Mouse (Mus musculus) heart, adult 2 months (tissue): Measurements from ENCODE around the gene Eya2.

Experiments
- CTCF ChIP-seq: fragments of 200-600 bp; IDR thresholded peaks from 2 replicates; pipeline ENCODE4 v1.8.1; 2022; ENCODE audit warnings: antibody characterized with exemption, mild to moderate bottlenecking, moderate library complexity
- EP300 ChIP-seq: fragments of 200-500 bp; IDR thresholded peaks from 2 replicates; pipeline ENCODE4 v1.6.1; 2011; ENCODE audit warnings: low read depth, low read length, control low read depth; ENCODE audit not compliant: insufficient read depth
- POLR2A ChIP-seq: fragments of 200-500 bp; IDR thresholded peaks from 2 replicates; pipeline ENCODE4 v1.6.1; 2011; ENCODE audit warnings: mild to moderate bottlenecking, low read depth, low read length, control low read depth; ENCODE audit not compliant: insufficient read depth

DNA sequence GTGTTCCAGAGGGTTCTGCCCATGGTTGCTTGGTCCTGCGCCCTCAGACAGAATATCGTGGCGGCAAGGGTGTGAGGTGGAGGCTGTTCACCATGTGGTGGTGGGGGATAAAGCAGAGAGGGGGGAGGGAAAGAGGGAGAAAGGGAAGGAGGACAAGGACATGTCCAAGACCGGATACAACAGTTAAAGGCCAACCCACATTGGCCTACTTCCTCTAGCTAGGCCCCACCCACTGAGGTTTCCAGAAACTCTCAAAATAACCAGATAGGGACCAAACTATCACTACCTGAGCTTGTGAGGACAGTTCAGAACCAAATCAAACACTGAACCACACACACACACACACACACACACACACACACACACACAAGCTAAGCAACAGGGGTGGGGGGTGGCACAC is 157.9 kb downstream of the Eya2 start:
- no peak for TF ChIP-seq POLR2A
- TF ChIP-seq CTCF = no peak
- no peak for TF ChIP-seq EP300
